Mouse (Mus musculus): ENCODE measurements around the gene Lig3. TPM values are rescaled to one million over a fixed set of nuclear protein-coding genes. Genes with fewer than 3 reads are reported as not detected.

The Lig3 gene
- 10.3 and 10.6 TPM in 2 replicates for polyA plus RNA-seq (2015; fragmentation: Nextera tagmentation; extraction: Ambion mirVana)

DNA sequence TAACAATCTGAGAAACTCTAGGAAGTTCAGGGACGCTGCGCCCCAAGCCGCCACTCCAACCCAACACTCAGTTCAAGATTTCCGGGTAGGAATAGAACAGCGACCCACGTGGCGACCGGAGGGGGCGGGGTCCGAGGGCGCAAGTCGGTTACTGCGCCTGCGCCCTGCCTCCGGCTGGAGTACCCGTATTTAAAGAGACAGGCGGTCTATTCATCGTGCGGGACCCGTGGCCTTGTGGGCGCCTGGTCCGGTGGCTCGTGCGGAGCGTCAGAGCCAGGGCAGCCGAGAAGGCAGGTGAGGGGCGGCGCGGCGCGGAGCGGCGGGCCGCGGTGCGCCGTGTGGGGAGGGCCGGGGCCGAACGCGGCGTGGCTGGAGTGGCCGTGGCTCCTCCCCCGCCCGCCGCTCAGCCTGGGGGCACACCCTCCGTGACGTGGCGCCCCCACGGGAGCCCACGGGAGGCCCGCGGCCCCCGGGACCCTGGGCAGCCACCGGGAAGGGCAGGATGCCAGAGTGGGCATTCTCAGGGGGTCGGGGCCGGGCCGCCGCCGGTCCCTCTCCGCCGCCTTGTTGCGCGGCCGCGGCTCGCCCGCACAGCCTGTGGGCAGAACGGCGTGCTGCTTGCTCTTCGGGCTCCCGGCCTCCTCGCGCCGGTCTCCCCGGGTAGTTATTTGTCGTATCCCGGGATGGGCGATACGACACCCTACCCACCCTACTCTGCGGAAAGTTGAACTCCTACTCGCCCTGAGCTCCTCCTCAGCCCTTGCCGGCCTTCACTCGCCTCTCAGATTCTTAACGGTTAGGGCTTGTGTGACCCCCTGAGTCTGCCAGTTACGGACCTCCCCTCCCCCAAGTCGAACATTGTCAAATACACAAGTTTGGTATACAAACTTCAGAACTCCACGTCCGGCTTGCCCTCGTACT, at the start of gene Lig3:
Gene Lig3 (plus strand): TSS at position 126 of the 921 bp plus-strand sequence.

DNA sequence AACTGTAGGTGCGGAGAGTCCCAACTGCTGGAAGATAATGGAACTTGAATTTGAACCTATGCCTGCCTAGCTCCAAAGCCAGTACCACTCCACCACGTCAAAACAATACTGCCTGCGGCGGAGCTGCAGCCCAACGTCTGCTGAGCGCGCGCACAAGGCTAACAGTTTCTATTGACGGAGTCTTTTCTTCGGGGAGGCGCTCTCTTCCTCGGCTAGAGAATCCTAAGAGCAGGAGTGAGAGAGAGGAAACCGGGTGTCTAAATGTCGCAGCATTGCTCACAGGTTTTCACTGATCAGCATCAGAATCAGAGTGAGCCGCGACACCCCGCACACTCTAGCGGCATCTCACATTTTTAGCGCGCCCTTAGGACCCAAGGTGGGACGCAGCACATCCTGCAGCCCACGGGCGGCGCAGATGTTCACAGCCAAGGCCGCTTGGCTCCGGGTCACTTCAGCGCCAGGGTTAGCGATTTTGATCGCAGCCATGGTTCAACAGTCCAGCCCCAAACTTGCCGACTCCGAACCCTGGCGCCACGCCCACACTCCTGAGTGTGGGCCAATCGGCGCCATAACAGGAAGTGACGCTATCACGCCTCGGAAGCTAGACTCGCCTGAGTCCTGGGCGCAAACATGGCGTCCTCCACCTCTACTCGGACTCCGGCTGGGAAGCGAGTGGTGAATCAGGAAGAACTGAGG, 17.0 kb upstream of the Lig3 start, which contains the start of the genes Cct6b and Zfp830:
Gene Cct6b (minus strand): TSS at position 580 of the 696 bp plus-strand sequence.
Gene Zfp830 (plus strand): TSS at position 604 of the 696 bp plus-strand sequence.

Other genes starting within 250 kb of the Lig3 start
- 0.69 and 1.2 TPM in 2 replicates for gene Cct6b, start 16.8 kb upstream of the Lig3 start, polyA plus RNA-seq (2015; fragmentation: Nextera tagmentation; extraction: Ambion mirVana)
- gene Zfp830, start 16.8 kb upstream of the Lig3 start, polyA plus RNA-seq (2015; fragmentation: Nextera tagmentation; extraction: Ambion mirVana), result 21.5 and 24.6 TPM in 2 replicates
- gene Rffl, start 90.1 kb downstream of the Lig3 start, polyA plus RNA-seq (2015; fragmentation: Nextera tagmentation; extraction: Ambion mirVana), result 5.7 and 7.4 TPM in 2 replicates
- 9.8 and 12.0 TPM in 2 replicates for gene Rad51d, start 109.5 kb downstream of the Lig3 start, polyA plus RNA-seq (2015; fragmentation: Nextera tagmentation; extraction: Ambion mirVana)
- 0.33 TPM in 1 of 2 replicates, not detected in the other for gene Fndc8, start 111.0 kb downstream of the Lig3 start, polyA plus RNA-seq (2015; fragmentation: Nextera tagmentation; extraction: Ambion mirVana)
- gene Nle1, start 127.3 kb downstream of the Lig3 start, polyA plus RNA-seq (2015; fragmentation: Nextera tagmentation; extraction: Ambion mirVana), result 13.4 and 17.0 TPM in 2 replicates
- gene Unc45b, start 129.4 kb downstream of the Lig3 start, polyA plus RNA-seq (2015; fragmentation: Nextera tagmentation; extraction: Ambion mirVana), result 1.3 and 4.1 TPM in 2 replicates
- 7.1 and 10.4 TPM in 2 replicates for gene Slfn5, start 170.2 kb downstream of the Lig3 start, polyA plus RNA-seq (2015; fragmentation: Nextera tagmentation; extraction: Ambion mirVana)
- gene Slfn9, start 210.7 kb downstream of the Lig3 start, polyA plus RNA-seq (2015; fragmentation: Nextera tagmentation; extraction: Ambion mirVana), result 5.1 and 7.2 TPM in 2 replicates
- 0.91 and 1.0 TPM in 2 replicates for gene Slfn8, start 239.7 kb downstream of the Lig3 start, polyA plus RNA-seq (2015; fragmentation: Nextera tagmentation; extraction: Ambion mirVana)